Mouse (Mus musculus): ENCODE data around the gene Tnp1. TPM values are rescaled to one million over a fixed set of nuclear protein-coding genes. Genes with fewer than 3 reads are reported as not detected.

Tnp1 gene
- polyA plus RNA-seq, 1 experiment: not detected

DNA sequence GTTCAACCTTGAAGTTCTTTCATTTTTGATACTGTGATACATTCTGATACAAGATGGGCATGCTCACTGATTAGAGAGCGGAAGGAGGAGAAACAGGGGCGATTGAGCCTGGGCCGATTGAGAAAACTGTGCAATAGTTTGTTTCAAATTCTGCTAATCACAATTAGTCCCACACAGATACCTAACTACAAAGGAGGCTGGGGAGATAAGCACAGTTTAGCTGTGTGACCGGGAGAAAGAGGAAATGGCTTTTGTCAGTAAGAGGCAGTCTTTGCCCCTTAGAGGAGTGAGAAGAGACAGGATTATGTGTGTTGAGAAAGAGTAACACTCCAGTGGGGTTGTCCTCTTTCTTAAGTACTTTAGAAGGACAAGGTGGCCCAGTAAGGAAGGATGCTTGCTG lies 29.0 kb downstream of the Tnp1 start:
- no peaks in the 10 kb centered on the region for H3K36me3 ChIP-seq (ENCODE audit: control insufficient read depth, insufficient read depth)
- no peak overlapping the region for H3K4me3 ChIP-seq
- TF ChIP-seq MYOD1 (IDR thresholded peaks at IDR 0.05; ENCODE audit: control insufficient read depth in 1 of 3, insufficient read length in 2 of 3, low read depth in 2 of 3): no peak
- no peak for TF ChIP-seq TCF3 (IDR thresholded peaks at IDR 0.05; ENCODE audit: insufficient read length, low read depth)
- TF ChIP-seq E2F4 (IDR thresholded peaks at IDR 0.05; ENCODE audit: insufficient read depth): no peak
- no peak for TF ChIP-seq MAX (IDR thresholded peaks at IDR 0.05; ENCODE audit: low read depth)
- TF ChIP-seq MYOG (IDR thresholded peaks at IDR 0.05; ENCODE audit: control insufficient read depth in 1 of 3, insufficient read depth in 1 of 3, insufficient read length in 2 of 3, low read depth in 2 of 3): no peak
- no peak for TF ChIP-seq POLR2A (IDR thresholded peaks at IDR 0.05; ENCODE audit: insufficient read length, low read depth)
- TF ChIP-seq TCF12 (IDR thresholded peaks at IDR 0.05; ENCODE audit: insufficient read depth, poor library complexity, severe bottlenecking): no peak
- no peak for TF ChIP-seq POLR2AphosphoS2 (IDR thresholded peaks at IDR 0.05; ENCODE audit: insufficient read length, low read depth)
- no peak for TF ChIP-seq CEBPB (IDR thresholded peaks at IDR 0.05; ENCODE audit: insufficient read depth, poor library complexity, severe bottlenecking)
- TF ChIP-seq REST (IDR thresholded peaks at IDR 0.05; ENCODE audit: insufficient read depth, insufficient read length): no peak
- no peak for TF ChIP-seq SRF (IDR thresholded peaks at IDR 0.05; ENCODE audit: control insufficient read depth, insufficient read length, low read depth)
- H3K79me2 ChIP-seq (ENCODE audit: control insufficient read depth, insufficient read depth): no peaks in the 10 kb centered on the region
- H3ac ChIP-seq (ENCODE audit: control insufficient read depth, insufficient read length): no peak overlapping the region
- H3K4me2 ChIP-seq (ENCODE audit: low read depth): no peak overlapping the region
- no peaks in the 10 kb centered on the region for H3K27me3 ChIP-seq (ENCODE audit: control insufficient read depth, insufficient read depth, insufficient read length)

- no peak overlapping the region for H3K4me3 ChIP-seq
- TF ChIP-seq MYOG (IDR thresholded peaks at IDR 0.05; ENCODE audit: control insufficient read depth in 1 of 3, insufficient read depth in 1 of 3, insufficient read length in 2 of 3, low read depth in 2 of 3): peak in 1 of 3 experiments; percentile 34
- TF ChIP-seq MYOD1 (IDR thresholded peaks at IDR 0.05; ENCODE audit: control insufficient read depth in 1 of 3, insufficient read length in 2 of 3, low read depth in 2 of 3): peak in 2 of 3 experiments; percentile 54 to 56
- no peak for TF ChIP-seq POLR2AphosphoS2 (IDR thresholded peaks at IDR 0.05; ENCODE audit: insufficient read length, low read depth)
- no peak for TF ChIP-seq REST (IDR thresholded peaks at IDR 0.05; ENCODE audit: insufficient read depth, insufficient read length)
- no peak for TF ChIP-seq CEBPB (IDR thresholded peaks at IDR 0.05; ENCODE audit: insufficient read depth, poor library complexity, severe bottlenecking)
- no peak for TF ChIP-seq POLR2A (IDR thresholded peaks at IDR 0.05; ENCODE audit: insufficient read length, low read depth)
- no peak for TF ChIP-seq SRF (IDR thresholded peaks at IDR 0.05; ENCODE audit: control insufficient read depth, insufficient read length, low read depth)
- TF ChIP-seq MAX (IDR thresholded peaks at IDR 0.05; ENCODE audit: low read depth): no peak
- TF ChIP-seq USF1 (IDR thresholded peaks at IDR 0.05; ENCODE audit: low read depth): no peak
- TF ChIP-seq TCF12 (IDR thresholded peaks at IDR 0.05; ENCODE audit: insufficient read depth, poor library complexity, severe bottlenecking): no peak
- H3K36me3 ChIP-seq (ENCODE audit: control insufficient read depth, insufficient read depth): no peaks in the 10 kb centered on the region
- H3K4me2 ChIP-seq (ENCODE audit: low read depth): no peak overlapping the region
- H3ac ChIP-seq (ENCODE audit: control insufficient read depth, insufficient read length): no peak overlapping the region
- H3K27me3 ChIP-seq (ENCODE audit: control insufficient read depth, insufficient read depth, insufficient read length): no peaks in the 10 kb centered on the region
- H3K79me2 ChIP-seq (ENCODE audit: control insufficient read depth, insufficient read depth): no peaks in the 10 kb centered on the region
These were observed 36.8 kb downstream of the Tnp1 start for GRCm38 (mm10) chr1:72978956-72979355.

- Histone ChIP-seq H3K4me2 (ENCODE audit: low read depth) (no peak overlapping the region), H3K27me3 (ENCODE audit: control insufficient read depth, insufficient read depth, insufficient read length) (no peaks in the 10 kb centered on the region), H3K4me3 (no peak overlapping the region), H3K36me3 (ENCODE audit: control insufficient read depth, insufficient read depth) (no peaks in the 10 kb centered on the region), H3ac (ENCODE audit: control insufficient read depth, insufficient read length) (no peak overlapping the region), H3K79me2 (ENCODE audit: control insufficient read depth, insufficient read depth) (no peaks in the 10 kb centered on the region)
- TF ChIP-seq REST (IDR thresholded peaks at IDR 0.05; ENCODE audit: insufficient read depth, insufficient read length) (no peak), MAX (IDR thresholded peaks at IDR 0.05; ENCODE audit: low read depth) (no peak)
These were observed 41.5 kb downstream of the Tnp1 start for GRCm38 (mm10) chr1:72974226-72974625.

- Histone ChIP-seq H3K36me3 (ENCODE audit: control insufficient read depth, insufficient read depth) (no peaks in the 10 kb centered on the region), H3K4me3 (no peak overlapping the region), H3K79me2 (ENCODE audit: control insufficient read depth, insufficient read depth) (no peaks in the 10 kb centered on the region), H3ac (ENCODE audit: control insufficient read depth, insufficient read length) (no peak overlapping the region), H3K4me2 (ENCODE audit: low read depth) (no peak overlapping the region), H3K27me3 (ENCODE audit: control insufficient read depth, insufficient read depth, insufficient read length) (no peaks in the 10 kb centered on the region)
- TF ChIP-seq MYOG (IDR thresholded peaks at IDR 0.05; ENCODE audit: control insufficient read depth in 1 of 3, insufficient read depth in 1 of 3, insufficient read length in 2 of 3, low read depth in 2 of 3): no peak
- TF ChIP-seq E2F4 (IDR thresholded peaks at IDR 0.05; ENCODE audit: insufficient read depth): no peak
- TF ChIP-seq USF1 (IDR thresholded peaks at IDR 0.05; ENCODE audit: low read depth): no peak
- no peak for TF ChIP-seq MYOD1 (IDR thresholded peaks at IDR 0.05; ENCODE audit: control insufficient read depth in 1 of 3, insufficient read length in 2 of 3, low read depth in 2 of 3)
- no peak for TF ChIP-seq MAX (IDR thresholded peaks at IDR 0.05; ENCODE audit: low read depth)
- no peak for TF ChIP-seq REST (IDR thresholded peaks at IDR 0.05; ENCODE audit: insufficient read depth, insufficient read length)
- no peak for TF ChIP-seq POLR2A (IDR thresholded peaks at IDR 0.05; ENCODE audit: insufficient read length, low read depth)
- no peak for TF ChIP-seq POLR2AphosphoS2 (IDR thresholded peaks at IDR 0.05; ENCODE audit: insufficient read length, low read depth)
- no peak for TF ChIP-seq SRF (IDR thresholded peaks at IDR 0.05; ENCODE audit: control insufficient read depth, insufficient read length, low read depth)
- no peak for TF ChIP-seq CEBPB (IDR thresholded peaks at IDR 0.05; ENCODE audit: insufficient read depth, poor library complexity, severe bottlenecking)
- TF ChIP-seq TCF12 (IDR thresholded peaks at IDR 0.05; ENCODE audit: insufficient read depth, poor library complexity, severe bottlenecking): no peak
- TF ChIP-seq TCF3 (IDR thresholded peaks at IDR 0.05; ENCODE audit: insufficient read length, low read depth): no peak
These were observed 45.2 kb downstream of the Tnp1 start for GRCm38 (mm10) chr1:72970461-72970860.

- TF ChIP-seq POLR2A (IDR thresholded peaks at IDR 0.05; ENCODE audit: insufficient read length, low read depth) (peak; percentile 15), POLR2AphosphoS2 (IDR thresholded peaks at IDR 0.05; ENCODE audit: insufficient read length, low read depth) (no peak), MYOG (IDR thresholded peaks at IDR 0.05; ENCODE audit: control insufficient read depth in 1 of 3, insufficient read depth in 1 of 3, insufficient read length in 2 of 3, low read depth in 2 of 3) (peak; percentile 90 to 94 (median 90)), MYOD1 (IDR thresholded peaks at IDR 0.05; ENCODE audit: control insufficient read depth in 1 of 3, insufficient read length in 2 of 3, low read depth in 2 of 3) (peak; percentile 95 to 99 (median 96)), REST (IDR thresholded peaks at IDR 0.05; ENCODE audit: insufficient read depth, insufficient read length) (no peak), TCF12 (IDR thresholded peaks at IDR 0.05; ENCODE audit: insufficient read depth, poor library complexity, severe bottlenecking) (peak; percentile 100), SRF (IDR thresholded peaks at IDR 0.05; ENCODE audit: control insufficient read depth, insufficient read length, low read depth) (peak; percentile 31), MAX (IDR thresholded peaks at IDR 0.05; ENCODE audit: low read depth) (no peak), TCF3 (IDR thresholded peaks at IDR 0.05; ENCODE audit: insufficient read length, low read depth) (peak; percentile 92), USF1 (IDR thresholded peaks at IDR 0.05; ENCODE audit: low read depth) (peak; percentile 46), E2F4 (IDR thresholded peaks at IDR 0.05; ENCODE audit: insufficient read depth) (no peak), CEBPB (IDR thresholded peaks at IDR 0.05; ENCODE audit: insufficient read depth, poor library complexity, severe bottlenecking) (peak; percentile 72)
- no peak overlapping the region for H3ac ChIP-seq (ENCODE audit: control insufficient read depth, insufficient read length)
- H3K36me3 ChIP-seq (ENCODE audit: control insufficient read depth, insufficient read depth): no peaks in the 10 kb centered on the region
- no peak overlapping the region for H3K4me3 ChIP-seq
- no peaks in the 10 kb centered on the region for H3K79me2 ChIP-seq (ENCODE audit: control insufficient read depth, insufficient read depth)
- H3K4me2 ChIP-seq (ENCODE audit: low read depth): peak overlapping the region; percentile 63
- H3K27me3 ChIP-seq (ENCODE audit: control insufficient read depth, insufficient read depth, insufficient read length): no peaks in the 10 kb centered on the region
These were observed 46.4 kb downstream of the Tnp1 start for GRCm38 (mm10) chr1:72969113-72969812.
